9 mouse cellular contexts compared by ENCODE assay signal in genomic region chr11:119159496-119159895, GRCm38 (mm10).
DNase-seq lines count a peak whose midpoint lies in the region; ATAC-seq and TF ChIP-seq lines count a peak whose summit lies in the region.
"Had no signal": no experiment of that assay in that cellular context is flagged by ENCODE, and none has a peak within 500 bp of the region (broad histone marks: within the 10 kb centered on the region; RNA-seq: fewer than 3 reads in every experiment).

No protein-coding gene starts in this region.

- DNase-seq in left cerebral cortex, postnatal 4 days, result peak; percentile 63
- no peak for DNase-seq in left cerebral cortex, postnatal 14 days (ENCODE audit: low spot score in 2 of 2)
- peak; percentile 74 to 79 for DNase-seq in cerebellum, postnatal 14 days
- DNase-seq in heart, postnatal 10 days, result peak; percentile 47 to 59
- peak; percentile 77 for DNase-seq in liver
- peak; percentile 75 for DNase-seq in stomach, postnatal 0 days (ENCODE audit: low spot score)
- no peak for DNase-seq in T-cell, adult 2 months (ENCODE audit: low spot score)

- H3K27ac ChIP-seq in stomach, postnatal 0 days (replicated peaks), result no peak overlapping the region
- no peak overlapping the region for H3K27ac ChIP-seq in hindbrain, embryonic 13.5 days

- H3K36me3 ChIP-seq in stomach, postnatal 0 days (ENCODE audit: control insufficient read depth, insufficient read depth, low read length), result peaks cover 5% of the 10 kb centered on the region; the same call in 1 of the 2 replicates
- peaks cover 13% of the 10 kb centered on the region for H3K36me3 ChIP-seq in hindbrain, embryonic 13.5 days

- intact Hi-C loops in left cerebral cortex, postnatal 4 days (cut with DNase I), result no loop called here
- intact Hi-C loops in left cerebral cortex, postnatal 14 days (cut with DNase I), result no loop called here
- intact Hi-C loops in heart, postnatal 10 days (cut with DNase I), result no loop called here

- no peak overlapping the region for H3K4me3 ChIP-seq in stomach, postnatal 0 days (ENCODE audit: low read depth, low read length)
- H3K4me3 ChIP-seq in hindbrain, embryonic 13.5 days, result no peak overlapping the region
- H3K4me3 ChIP-seq: megakaryocyte, embryonic 14.5 days had no signal

- H3K9me3 ChIP-seq in stomach, postnatal 0 days (ENCODE audit: control insufficient read depth, low read length), result no peaks in the 10 kb centered on the region
- H3K9me3 ChIP-seq in hindbrain, embryonic 13.5 days, result no peaks in the 10 kb centered on the region
- H3K9me3 ChIP-seq: megakaryocyte, embryonic 14.5 days had no signal

- TF ChIP-seq EP300 in stomach, postnatal 0 days (optimal IDR thresholded peaks at IDR 0.05), result no peak

- ATAC-seq in stomach, postnatal 0 days (ENCODE audit: low FRiP score, low TSS enrichment), result peak; percentile 75
- ATAC-seq in hindbrain, embryonic 13.5 days (ENCODE audit: low FRiP score), result no peak

- no peak overlapping the region for H3K9ac ChIP-seq in stomach, postnatal 0 days (ENCODE audit: low read length)
- H3K9ac ChIP-seq in hindbrain, embryonic 13.5 days, result no peak overlapping the region

- WGBS in stomach, postnatal 0 days, result 40% methylated on average over 11 of the region's 11 CpGs
- WGBS in hindbrain, embryonic 13.5 days, result 36% methylated on average over 11 of the region's 11 CpGs

- no peak for TF ChIP-seq CTCF in stomach, postnatal 0 days (IDR thresholded peaks at IDR 0.05; ENCODE audit: low read depth)

- H3K27me3 ChIP-seq in stomach, postnatal 0 days (ENCODE audit: control insufficient read depth, insufficient read depth, low read length), result no peaks in the 10 kb centered on the region
- H3K27me3 ChIP-seq in hindbrain, embryonic 13.5 days, result peaks cover 4% of the 10 kb centered on the region

- no peak overlapping the region for H3K4me2 ChIP-seq in stomach, postnatal 0 days (replicated peaks; ENCODE audit: low read depth)
- H3K4me2 ChIP-seq in hindbrain, embryonic 13.5 days, result no peak overlapping the region

- H3K4me1 ChIP-seq in stomach, postnatal 0 days (replicated peaks; ENCODE audit: control insufficient read depth, insufficient read depth), result no peaks in the 10 kb centered on the region
- peaks cover 74% of the 10 kb centered on the region for H3K4me1 ChIP-seq in hindbrain, embryonic 13.5 days (replicated peaks)

Comparison
In these comparisons a context has a peak if more than half of its experiments do, and no peak if none do; other contexts are left out.
1. DNase-seq: peak in left cerebral cortex, postnatal 4 days (single experiment), cerebellum, postnatal 14 days (2 of 2), heart, postnatal 10 days (2 of 2), liver (single experiment) and stomach, postnatal 0 days (single experiment); none in left cerebral cortex, postnatal 14 days (0 of 2) and T-cell, adult 2 months (single experiment).